Mouse (Mus musculus) lung, postnatal 0 days (tissue): Measurements from ENCODE around the gene Notch4. TPM values are rescaled to one million over a fixed set of nuclear protein-coding genes. Genes with fewer than 3 reads are reported as not detected.

Experiments
- ATAC-seq: fragments of 200-750 bp; cut with Nextera tagmentation; 2 replicates; pipeline ENCODE4 v1.8.0; 2017; ENCODE audit warnings: moderate library complexity
- DNase-seq: peaks from one replicate; pipeline ENCODE4 v3.0.0-alpha.2; 2016; ENCODE audit warnings: low spot score
- H3K27ac ChIP-seq: fragments of 300-500 bp; sonication (generic); 2 replicates; pipeline ENCODE4 v1.5.1; 2014; ENCODE audit warnings: antibody characterized with exemption, mild to moderate bottlenecking, low read length, mixed read lengths
- H3K27me3 ChIP-seq: fragments of 300-500 bp; sonication (generic); replicated peaks from 2 replicates; pipeline ENCODE4 v1.6.1; 2014; ENCODE audit warnings: low read length, mixed read lengths; ENCODE audit not compliant: insufficient read depth
- H3K36me3 ChIP-seq: fragments of 300-500 bp; sonication (generic); 2 replicates; pipeline ENCODE4 v1.6.1; 2014; ENCODE audit warnings: low read length, mixed read lengths; ENCODE audit not compliant: insufficient read depth
- H3K4me1 ChIP-seq: fragments of 300-500 bp; sonication (generic); 2 replicates; pipeline ENCODE4 v1.6.1; 2014; ENCODE audit warnings: antibody characterized with exemption, low read depth, low read length, mixed read lengths; ENCODE audit not compliant: insufficient read depth
- H3K4me2 ChIP-seq: fragments of 300-500 bp; sonication (generic); replicated peaks from 2 replicates; pipeline ENCODE4 v1.6.1; 2014; ENCODE audit warnings: low read depth, mild to moderate bottlenecking, low read length, moderate library complexity, mixed read lengths
- H3K4me3 ChIP-seq: fragments of 300-500 bp; sonication (generic); 2 replicates; pipeline ENCODE4 v1.5.1; 2014; ENCODE audit warnings: low read depth, low read length
- H3K9ac ChIP-seq: fragments of 300-500 bp; sonication (generic); replicated peaks from 2 replicates; pipeline ENCODE4 v1.6.1; 2014; ENCODE audit warnings: low read depth, mild to moderate bottlenecking
- H3K9me3 ChIP-seq: fragments of 300-500 bp; sonication (generic); 2 replicates; pipeline ENCODE4 v1.6.1; 2016; ENCODE audit warnings: low read length, mixed read lengths
- CTCF ChIP-seq: IDR thresholded peaks from 2 replicates; pipeline ENCODE4 v1.5.1; 2016; ENCODE audit warnings: antibody characterized with exemption, mild to moderate bottlenecking
- EP300 ChIP-seq: IDR thresholded peaks from 2 replicates; pipeline ENCODE4 v1.6.1; 2016; ENCODE audit warnings: antibody characterized with exemption, mild to moderate bottlenecking, control low read depth
- WGBS: fragments of 180-500 bp; shearing (Covaris S2); extraction: QIAGEN DNeasy Blood & Tissue Kit; methylation state at CpG from one replicate; pipeline ENCODE4 v1.1.7; 2014; 5-methylcytosine and 5-hydroxymethylcytosine counted together
- polyA plus RNA-seq: library from polyadenylated mRNA; unstranded; fragments of >200 nt; fragmentation: Nextera tagmentation; extraction: Ambion mirVana; gene quantifications from 2 replicates; pipeline ENCODE4 v1.2.1, GENCODE M21; 2015

The Notch4 gene
- polyA plus RNA-seq, 1 experiment from 2014 or later, result 24.8 TPM

- Histone ChIP-seq H3K4me1 (0 out of 2 replicates have a peak, but pooled peaks cover 4% of the 10 kb centered on the region), H3K9ac (no peak overlapping the region), H3K27ac (no peak overlapping the region), H3K36me3 (no peaks in the 10 kb centered on the region), H3K27me3 (no peaks in the 10 kb centered on the region), H3K9me3 (no peaks in the 10 kb centered on the region), H3K4me3 (no peak overlapping the region), H3K4me2 (no peak overlapping the region)
- no peak for TF ChIP-seq CTCF
- no peak for TF ChIP-seq EP300
- 80% methylated on average over 12 of the region's 12 CpGs for whole genome bisulfite sequencing
- no peak for ATAC-seq
- no peak for DNase-seq
Measured at GRCm38 (mm10) chr17:34582528-34582927, 18.5 kb downstream of the Notch4 start.

DNA sequence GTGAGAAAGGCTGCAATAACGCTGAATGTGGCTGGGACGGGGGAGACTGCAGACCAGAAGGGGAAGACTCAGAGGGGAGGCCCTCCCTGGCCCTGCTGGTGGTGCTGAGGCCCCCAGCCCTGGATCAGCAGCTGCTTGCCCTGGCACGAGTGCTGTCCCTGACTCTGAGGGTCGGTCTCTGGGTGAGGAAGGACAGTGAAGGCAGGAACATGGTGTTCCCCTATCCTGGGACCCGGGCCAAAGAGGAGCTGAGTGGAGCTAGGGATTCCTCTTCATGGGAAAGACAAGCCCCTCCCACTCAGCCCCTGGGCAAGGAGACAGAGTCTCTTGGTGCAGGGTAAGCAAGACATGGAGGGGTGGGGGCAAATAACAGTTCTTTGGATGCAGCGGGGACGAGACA is 19.3 kb downstream of the Notch4 start:
- no peaks in the 10 kb centered on the region for H3K36me3 ChIP-seq
- DNase-seq (peak; percentile 58), ATAC-seq (no peak; the same call in 1 of the 2 replicates)
- H3K27me3 ChIP-seq, result no peaks in the 10 kb centered on the region
- TF ChIP-seq EP300 (no peak), CTCF (no peak)
- no peak overlapping the region for H3K27ac ChIP-seq
- WGBS, result 50% methylated on average over 7 of the region's 7 CpGs
- H3K4me3 ChIP-seq, result no peak overlapping the region
- H3K9me3 ChIP-seq, result no peaks in the 10 kb centered on the region
- no peak overlapping the region for H3K4me2 ChIP-seq
- peaks cover 8% of the 10 kb centered on the region; the same call in 1 of the 2 replicates for H3K4me1 ChIP-seq
- H3K9ac ChIP-seq, result no peak overlapping the region

DNA sequence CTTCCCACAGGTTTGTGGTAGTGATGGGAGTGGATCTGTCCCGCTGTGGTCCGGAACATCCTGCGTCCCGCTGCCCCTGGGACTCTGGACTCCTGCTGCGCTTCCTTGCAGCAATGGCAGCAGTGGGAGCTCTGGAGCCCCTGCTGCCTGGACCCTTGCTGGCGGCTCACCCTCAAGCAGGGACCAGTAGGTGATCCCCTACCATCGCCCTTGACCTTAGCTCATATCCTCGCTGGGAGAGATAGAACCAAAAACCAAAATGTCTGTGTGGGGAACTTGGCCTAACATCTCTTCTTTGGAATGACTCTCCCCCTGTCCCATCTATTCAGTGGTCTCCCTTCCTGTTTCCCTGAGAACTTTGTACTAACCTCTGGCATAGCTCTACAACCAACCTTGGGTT is 19.8 kb downstream of the Notch4 start:
- Histone ChIP-seq H3K9me3 (no peaks in the 10 kb centered on the region), H3K4me3 (no peak overlapping the region), H3K36me3 (no peaks in the 10 kb centered on the region), H3K27me3 (no peaks in the 10 kb centered on the region), H3K9ac (no peak overlapping the region), H3K4me1 (peaks cover 13% of the 10 kb centered on the region; the same call in 1 of the 2 replicates), H3K4me2 (no peak overlapping the region), H3K27ac (no peak overlapping the region)
- no peak for ATAC-seq
- WGBS, result 97% methylated on average over 8 of the region's 8 CpGs
- no peak for TF ChIP-seq CTCF
- no peak for TF ChIP-seq EP300
- DNase-seq, result no peak

GRCm38 (mm10) chr17:34585121-34585520 is 21.1 kb downstream of the Notch4 start:
- 90% methylated on average over 8 of the region's 8 CpGs for WGBS
- peaks cover 22% of the 10 kb centered on the region; the same call in 1 of the 2 replicates for H3K4me1 ChIP-seq
- H3K4me3 ChIP-seq, result no peak overlapping the region
- H3K36me3 ChIP-seq, result no peaks in the 10 kb centered on the region
- no peak overlapping the region for H3K9ac ChIP-seq
- H3K4me2 ChIP-seq, result no peak overlapping the region
- no peaks in the 10 kb centered on the region for H3K27me3 ChIP-seq
- no peak overlapping the region for H3K27ac ChIP-seq
- no peak for TF ChIP-seq EP300
- TF ChIP-seq CTCF, result no peak
- no peaks in the 10 kb centered on the region for H3K9me3 ChIP-seq
- ATAC-seq (no peak), DNase-seq (no peak)

- Histone ChIP-seq H3K4me2 (peak overlapping the region; percentile 94), H3K27me3 (no peaks in the 10 kb centered on the region), H3K27ac (peak overlapping the region; percentile 89), H3K9me3 (no peaks in the 10 kb centered on the region), H3K9ac (peak overlapping the region; percentile 8; the same call in 1 of the 2 replicates), H3K4me1 (peaks cover 30% of the 10 kb centered on the region; the same call in 1 of the 2 replicates), H3K4me3 (peak overlapping the region; percentile 50; the same call in 1 of the 2 replicates), H3K36me3 (no peaks in the 10 kb centered on the region)
- no peak for ATAC-seq
- TF ChIP-seq EP300 (no peak), CTCF (no peak)
- no peak for DNase-seq
- WGBS, result 23% methylated on average over 32 of the region's 32 CpGs
Measured at GRCm38 (mm10) chr17:34585877-34586771, 22.1 kb downstream of the Notch4 start.

GRCm38 (mm10) chr17:34586796-34587422 is 22.8 kb downstream of the Notch4 start:
- H3K4me3 ChIP-seq, result peak overlapping the region; percentile 50
- no peaks in the 10 kb centered on the region for H3K36me3 ChIP-seq
- 3% methylated on average over 37 of the region's 38 CpGs for WGBS
- no peaks in the 10 kb centered on the region for H3K27me3 ChIP-seq
- peak overlapping the region; percentile 89 for H3K27ac ChIP-seq
- TF ChIP-seq EP300, result no peak
- DNase-seq, result peak; percentile 94
- H3K4me1 ChIP-seq, result peaks cover 30% of the 10 kb centered on the region; the same call in 1 of the 2 replicates
- peak overlapping the region; percentile 60 for H3K9ac ChIP-seq
- H3K4me2 ChIP-seq, result peak overlapping the region; percentile 94
- peak; percentile 72 for ATAC-seq
- H3K9me3 ChIP-seq, result no peaks in the 10 kb centered on the region
